Comparison of ENCODE assay signal across 7 mouse cellular contexts in genomic region chr1:120468891-120469290, GRCm38 (mm10). TPM values are rescaled to one million over a fixed set of nuclear protein-coding genes. Genes with fewer than 3 reads are reported as not detected.
DNase-seq lines count a peak whose midpoint lies in the region; TF ChIP-seq lines count a peak whose summit lies in the region.

No protein-coding gene starts in this region.

- no peak for TF ChIP-seq POLR2A in brain, embryonic 14.5 days (IDR thresholded peaks at IDR 0.05; ENCODE audit: borderline replicate concordance, extremely low read depth, insufficient read depth, insufficient read length, poor library complexity, severe bottlenecking)

- peak; percentile 77 for TF ChIP-seq CTCF in brain, embryonic 14.5 days (IDR thresholded peaks at IDR 0.05; ENCODE audit: borderline replicate concordance, extremely low read depth, insufficient read depth, insufficient read length)

- intact Hi-C loops in gastrocnemius, postnatal 14 days (cut with DNase I; ENCODE audit: low total_unique reads): loop anchor here (10.0 kb wide), 1 partner anchor 274 kb away; no protein-coding TSS in a partner anchor

- peak; percentile 4 for DNase-seq in 416B (ENCODE audit: low read depth)
- peak; percentile 45 for DNase-seq in CD4-positive helper T cell, adult 2 months (ENCODE audit: low read depth, low spot score)
- DNase-seq in brain, embryonic 14.5 days (ENCODE audit: low read depth): peak; percentile 59
- peak; percentile 40 for DNase-seq in gastrocnemius, postnatal 14 days
- peak; percentile 76 to 78 for DNase-seq in kidney, postnatal 4 days
- DNase-seq in lung, postnatal 25 days (ENCODE audit: low spot score): peak; percentile 12
- DNase-seq in right cerebral cortex, postnatal 4 days: peak; percentile 62

RNA-seq across cellular contexts. Expression of gene Marco, which starts 35.9 kb away (rescaled TPM):
- 0.11 TPM in 1 of 2 replicates, not detected in the other for polyA plus RNA-seq in brain, embryonic 14.5 days (2012; rRNA removed)
- total RNA-seq in gastrocnemius, postnatal 14 days (2021): not detected

Comparison
In these comparisons a context has a peak if more than half of its experiments do, and no peak if none do; other contexts are left out.
1. Peak in every context shown above with its lines: DNase-seq.
2. DNase-seq: peak in every context shown above with its lines; median percentile 77 in kidney, postnatal 4 days; 62 in right cerebral cortex, postnatal 4 days; 59 in brain, embryonic 14.5 days; 45 in CD4-positive helper T cell, adult 2 months; 40 in gastrocnemius, postnatal 14 days; 12 in lung, postnatal 25 days; 4 in 416B.